Comparison of ENCODE assay signal across 8 mouse cellular contexts in the genomic region with DNA sequence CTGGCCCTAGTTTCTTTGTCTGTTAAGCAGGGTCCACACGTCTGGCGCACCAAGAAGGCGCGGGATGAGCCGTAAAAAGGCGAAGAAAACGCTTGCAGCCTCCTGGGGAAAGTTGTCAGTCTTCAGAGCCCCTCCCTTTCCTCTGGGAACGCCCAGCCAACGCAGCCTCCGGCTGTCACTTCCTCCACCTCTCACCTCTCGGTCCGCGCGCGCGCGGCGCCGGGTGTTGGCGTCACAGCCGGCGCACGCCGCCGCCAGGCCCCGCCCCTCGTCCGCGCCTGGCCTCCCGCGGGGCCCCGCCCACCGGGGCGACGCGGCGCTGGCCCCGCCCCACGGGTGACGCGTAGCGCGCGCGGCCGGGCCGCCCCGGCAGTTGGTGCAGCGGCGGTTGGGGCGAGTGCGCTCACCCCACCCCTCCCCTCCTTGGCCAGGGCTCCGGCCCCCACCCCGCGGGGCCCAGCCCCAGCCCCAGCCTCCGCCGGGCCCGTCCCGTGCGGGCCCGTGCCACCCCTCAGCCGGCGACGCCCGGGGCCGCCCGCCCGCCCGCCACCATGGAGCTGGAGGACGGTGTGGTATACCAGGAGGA. TPM values are rescaled to one million over a fixed set of nuclear protein-coding genes. Genes with fewer than 3 reads are reported as not detected.
DNase-seq lines count a peak whose midpoint lies in the region; ATAC-seq and TF ChIP-seq lines count a peak whose summit lies in the region.

A gene (plus strand): TSS at position 372 of the 586 bp plus-strand sequence.

- DNase-seq in MN1 (ENCODE audit: low spot score) = peak; percentile 96
- DNase-seq in cerebellum, adult 9-10 months = peak; percentile 92
- peak; percentile 95 for DNase-seq in hindbrain, embryonic 10.5 days (ENCODE audit: low spot score)
- peak; percentile 95 for DNase-seq in layer of hippocampus, adult 9-11 months
- DNase-seq in lung, postnatal 0 days (ENCODE audit: low spot score) = peak; percentile 99
- DNase-seq in ovary, postnatal 14 days (ENCODE audit: low spot score) = peak; percentile 85
- DNase-seq in thymus, postnatal 14 days = peak; percentile 96

- peak within 1 kb of the TSS; percentile 87 for H3K4me3 ChIP-seq in hindbrain, embryonic 10.5 days
- peak within 1 kb of the TSS; percentile 96 for H3K4me3 ChIP-seq in lung, postnatal 0 days (ENCODE audit: low read depth, low read length)

- H3K9me3 ChIP-seq in hindbrain, embryonic 10.5 days = no peaks in the 10 kb centered on the region
- H3K9me3 ChIP-seq in lung, postnatal 0 days (ENCODE audit: low read length) = no peaks in the 10 kb centered on the region

- under 1% methylated on average over 70 of the region's 70 CpGs for WGBS in hindbrain, embryonic 10.5 days
- WGBS in lung, postnatal 0 days = 0% methylated on average over 31 of the region's 70 CpGs

- TF ChIP-seq EP300 in lung, postnatal 0 days (IDR thresholded peaks at IDR 0.05) = peak; percentile 68

- TF ChIP-seq CTCF in lung, postnatal 0 days (IDR thresholded peaks at IDR 0.05) = no peak

- peak; percentile 84 for ATAC-seq in frontal cortex, adult (ENCODE audit: low TSS enrichment)
- ATAC-seq in lung, postnatal 0 days = peak; percentile 92

- H3K36me3 ChIP-seq in hindbrain, embryonic 10.5 days = no peaks in the 10 kb centered on the region
- H3K36me3 ChIP-seq in lung, postnatal 0 days (ENCODE audit: insufficient read depth, low read length) = no peaks in the 10 kb centered on the region

- peak within 1 kb of the TSS; percentile 97 for H3K9ac ChIP-seq in lung, postnatal 0 days (replicated peaks; ENCODE audit: low read depth)

- H3K27ac ChIP-seq in hindbrain, embryonic 10.5 days = peak within 1 kb of the TSS; percentile 93
- H3K27ac ChIP-seq in lung, postnatal 0 days (ENCODE audit: low read length) = peak within 1 kb of the TSS; percentile 99

- H3K4me2 ChIP-seq in lung, postnatal 0 days (replicated peaks; ENCODE audit: low read depth, low read length) = peak within 1 kb of the TSS; percentile 69

- H3K27me3 ChIP-seq in hindbrain, embryonic 10.5 days (ENCODE audit: insufficient read depth, poor library complexity, severe bottlenecking) = no peaks in the 10 kb centered on the region
- no peaks in the 10 kb centered on the region for H3K27me3 ChIP-seq in lung, postnatal 0 days (replicated peaks; ENCODE audit: insufficient read depth, low read length)

- peaks cover 40% of the 10 kb centered on the region for H3K4me1 ChIP-seq in hindbrain, embryonic 10.5 days (replicated peaks)
- peaks cover 10% of the 10 kb centered on the region; the same call in 1 of the 2 replicates for H3K4me1 ChIP-seq in lung, postnatal 0 days (ENCODE audit: insufficient read depth, low read depth, low read length)

RNA-seq across cellular contexts. Expression of the gene that starts here (rescaled TPM):
- 62.5 and 70.1 TPM in 2 replicates for polyA plus RNA-seq in hindbrain, embryonic 10.5 days (2016; fragmentation: Nextera tagmentation; extraction: Ambion mirVana)
- polyA plus RNA-seq in lung, postnatal 0 days (2015; fragmentation: Nextera tagmentation; extraction: Ambion mirVana) = 77.9 and 87.4 TPM in 2 replicates

Comparison
In these comparisons a context has a peak if more than half of its experiments do, and no peak if none do; other contexts are left out.
1. Peak in every context shown above with its lines: DNase-seq, ATAC-seq, H3K4me3 ChIP-seq and H3K27ac ChIP-seq.